Mouse (Mus musculus) G1E (cell line): ENCODE measurements around the gene Lamp1. TPM values are rescaled to one million over a fixed set of nuclear protein-coding genes. Genes with fewer than 3 reads are reported as not detected.

ENCODE experiments used
- ATAC-seq: 2 replicates; pipeline ENCODE4 v1.8.0; 2016; ENCODE audit warnings: mild to moderate bottlenecking; ENCODE audit not compliant: insufficient number of reproducible peaks, poor library complexity, low FRiP score, severe bottlenecking; ENCODE audit errors: extremely low read depth
- DNase-seq: peaks from one replicate; pipeline ENCODE4 v3.0.0; 2012; ENCODE audit warnings: low spot score
- H3K27me3 ChIP-seq: 2 replicates; pipeline ENCODE4 v1.6.1; 2012; ENCODE audit warnings: mild to moderate bottlenecking, low read length, inconsistent platforms; ENCODE audit not compliant: insufficient read depth
- H3K36me3 ChIP-seq: replicated peaks from 2 replicates; pipeline ENCODE3; 2012; ENCODE audit warnings: mild to moderate bottlenecking, inconsistent platforms
- H3K4me1 ChIP-seq: 2 replicates; pipeline ENCODE4 v1.6.1; 2012; ENCODE audit warnings: low read depth, low read length, inconsistent platforms, mixed read lengths; ENCODE audit not compliant: insufficient read depth
- H3K4me3 ChIP-seq: 2 replicates; pipeline ENCODE4 v1.5.1; 2012; ENCODE audit warnings: low read depth, mild to moderate bottlenecking, inconsistent platforms, low read length, moderate library complexity, mixed read lengths
- H3K9me3 ChIP-seq: replicated peaks from 2 replicates; pipeline ENCODE4 v1.6.1; 2012; ENCODE audit warnings: inconsistent platforms
- CTCF ChIP-seq: IDR thresholded peaks from 2 replicates; pipeline ENCODE4 v1.5.1; 2012; ENCODE audit warnings: low read depth, low read length, inconsistent platforms, mixed read lengths
- GATA1 ChIP-seq: IDR thresholded peaks from 2 replicates; pipeline ENCODE4 v1.6.1; 2012; ENCODE audit warnings: borderline replicate concordance, low read length, inconsistent platforms, mixed read lengths
- GATA2 ChIP-seq: IDR thresholded peaks from 2 replicates; pipeline ENCODE4 v1.6.1; 2012; ENCODE audit warnings: low read depth, low read length, inconsistent platforms, borderline replicate concordance
- POLR2AphosphoS5 ChIP-seq: IDR thresholded peaks from 2 replicates; pipeline ENCODE4 v1.6.1; 2012; ENCODE audit warnings: low read depth, low read length, inconsistent platforms; ENCODE audit not compliant: insufficient replicate concordance
- TAL1 ChIP-seq: conservative IDR thresholded peaks from 2 replicates; pipeline ENCODE4 v1.6.1; 2012; ENCODE audit warnings: low read depth, low read length, inconsistent platforms, mixed read lengths
- polyA plus RNA-seq: library from polyadenylated mRNA; stranded (reverse); fragments of >175 nt; gene quantifications from 2 replicates; pipeline ENCODE4 v1.2.3, GENCODE M21; 2012
- total RNA-seq, 2 experiments: library from RNA; stranded (forward) in 1 of 2; stranded (reverse) in 1 of 2; fragments of 200-1000 nt in 1 of 2; fragments of >200 nt in 1 of 2; fragmentation: Nextera tagmentation in 1 of 2; gene quantifications; 2 replicates each; pipeline ENCODE4 v1.2.3; 2014 to 2017

Gene Lamp1
- total and polyA plus RNA-seq, 3 experiments, result 208 to 458 (median 233) TPM

DNA sequence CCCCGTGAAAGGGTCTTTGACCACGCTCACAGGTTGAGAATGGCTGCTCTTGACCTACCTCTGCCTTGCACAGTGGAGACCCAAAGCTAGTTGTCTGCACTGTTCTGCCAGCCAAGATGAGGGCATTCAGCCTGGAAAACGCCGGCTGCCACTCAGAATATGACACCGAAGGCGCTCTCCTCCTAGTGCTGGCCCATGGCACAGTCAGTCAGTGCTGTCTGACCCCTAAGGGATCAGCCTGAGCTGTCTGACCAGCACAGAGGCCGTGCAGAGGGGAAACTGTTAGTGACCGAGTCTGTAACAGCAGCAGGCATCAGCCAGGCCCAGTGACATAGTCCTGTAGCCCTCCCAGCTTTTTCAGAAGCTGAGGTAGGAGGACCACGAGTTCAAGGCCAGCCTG lies 28.3 kb downstream of the Lamp1 start:
- Histone ChIP-seq H3K4me3 (no peak overlapping the region), H3K27me3 (no peaks in the 10 kb centered on the region), H3K36me3 (peaks cover 94% of the 10 kb centered on the region), H3K4me1 (peaks cover 10% of the 10 kb centered on the region), H3K9me3 (no peaks in the 10 kb centered on the region)
- no peak for ATAC-seq
- no peak for DNase-seq
- TF ChIP-seq TAL1 (no peak), GATA1 (no peak), GATA2 (no peak), CTCF (no peak), POLR2AphosphoS5 (no peak)

DNA sequence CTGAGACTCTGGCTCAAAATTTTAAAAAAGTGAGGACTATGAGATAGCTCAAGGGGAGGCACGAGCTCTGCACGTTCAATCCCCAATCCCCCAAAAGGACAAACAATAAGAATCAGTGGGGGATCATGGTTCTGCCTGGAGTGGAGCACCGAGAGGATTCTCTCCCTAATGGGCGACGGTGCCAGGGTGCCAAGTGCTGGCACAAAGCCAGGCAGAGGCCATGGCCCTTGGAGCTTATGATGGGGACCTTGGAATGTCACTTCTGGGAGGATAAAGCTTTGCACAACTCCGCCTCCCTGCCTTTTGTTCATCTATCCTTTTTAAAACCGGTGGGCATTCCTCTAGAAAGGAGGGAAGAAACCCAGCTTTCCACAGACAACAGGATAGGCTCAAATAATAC lies 28.7 kb downstream of the Lamp1 start:
- no peak for TF ChIP-seq CTCF
- no peak for TF ChIP-seq POLR2AphosphoS5
- no peak for TF ChIP-seq GATA1
- TF ChIP-seq GATA2, result no peak
- no peak for TF ChIP-seq TAL1
- Histone ChIP-seq H3K9me3 (no peaks in the 10 kb centered on the region), H3K36me3 (peaks cover 94% of the 10 kb centered on the region), H3K27me3 (no peaks in the 10 kb centered on the region), H3K4me1 (peaks cover 6% of the 10 kb centered on the region), H3K4me3 (no peak overlapping the region)
- no peak for DNase-seq
- ATAC-seq, result no peak

DNA sequence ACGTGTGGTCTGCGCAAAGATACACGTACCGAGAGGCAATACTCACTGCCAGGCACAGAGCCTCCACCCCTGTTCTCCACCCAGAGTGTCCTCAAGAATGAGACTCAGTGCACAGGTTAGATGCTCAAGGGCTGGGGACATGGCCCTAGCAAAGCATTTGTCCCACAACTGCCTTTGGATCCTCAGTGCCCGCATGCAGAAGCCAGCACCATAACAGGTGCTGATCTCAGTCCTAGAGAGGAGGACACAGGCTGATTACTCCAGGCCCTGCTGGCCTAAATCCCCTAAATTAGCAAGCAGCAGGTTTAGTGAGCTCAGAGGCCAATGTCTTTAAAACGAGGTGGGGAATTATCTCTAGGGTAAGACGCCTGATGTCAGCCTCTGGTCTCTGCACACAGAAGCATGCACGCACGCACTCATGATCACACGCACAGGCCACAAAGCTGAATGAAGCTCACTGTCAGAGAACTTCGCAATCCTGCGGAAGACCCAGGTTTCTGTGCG lies 29.1 kb downstream of the Lamp1 start:
- no peak for ATAC-seq
- DNase-seq, result no peak
- no peak overlapping the region for H3K4me3 ChIP-seq
- H3K4me1 ChIP-seq, result peaks cover 3% of the 10 kb centered on the region; the same call in 1 of the 2 replicates
- no peaks in the 10 kb centered on the region for H3K9me3 ChIP-seq
- no peaks in the 10 kb centered on the region for H3K27me3 ChIP-seq
- TF ChIP-seq GATA1 (no peak), POLR2AphosphoS5 (no peak), TAL1 (no peak), CTCF (no peak), GATA2 (no peak)
- peaks cover 93% of the 10 kb centered on the region for H3K36me3 ChIP-seq

DNA sequence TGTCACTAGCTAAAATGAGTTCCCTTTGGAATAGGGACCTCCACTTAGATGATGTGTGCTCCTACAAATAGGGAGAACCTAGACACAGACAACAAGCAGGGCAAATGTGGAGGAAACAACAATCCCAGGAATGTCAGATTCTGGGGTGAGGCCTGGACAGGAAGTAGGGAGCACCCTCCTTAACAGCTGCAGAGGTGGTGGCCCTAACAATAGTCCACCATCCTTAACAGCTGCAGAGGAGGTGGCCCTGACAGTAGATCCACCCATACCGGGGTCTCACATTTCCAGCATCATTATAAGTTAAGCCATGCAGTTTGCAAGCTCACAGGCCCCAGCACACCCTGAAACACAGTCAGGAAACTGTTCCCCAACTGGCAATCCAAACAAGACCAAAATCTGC lies 29.9 kb downstream of the Lamp1 start:
- Histone ChIP-seq H3K4me1 (peaks cover 3% of the 10 kb centered on the region; the same call in 1 of the 2 replicates), H3K36me3 (peaks cover 90% of the 10 kb centered on the region), H3K4me3 (no peak overlapping the region), H3K27me3 (no peaks in the 10 kb centered on the region), H3K9me3 (no peaks in the 10 kb centered on the region)
- no peak for TF ChIP-seq CTCF
- no peak for TF ChIP-seq TAL1
- no peak for TF ChIP-seq GATA2
- no peak for TF ChIP-seq POLR2AphosphoS5
- TF ChIP-seq GATA1, result no peak
- DNase-seq (no peak), ATAC-seq (no peak)

DNA sequence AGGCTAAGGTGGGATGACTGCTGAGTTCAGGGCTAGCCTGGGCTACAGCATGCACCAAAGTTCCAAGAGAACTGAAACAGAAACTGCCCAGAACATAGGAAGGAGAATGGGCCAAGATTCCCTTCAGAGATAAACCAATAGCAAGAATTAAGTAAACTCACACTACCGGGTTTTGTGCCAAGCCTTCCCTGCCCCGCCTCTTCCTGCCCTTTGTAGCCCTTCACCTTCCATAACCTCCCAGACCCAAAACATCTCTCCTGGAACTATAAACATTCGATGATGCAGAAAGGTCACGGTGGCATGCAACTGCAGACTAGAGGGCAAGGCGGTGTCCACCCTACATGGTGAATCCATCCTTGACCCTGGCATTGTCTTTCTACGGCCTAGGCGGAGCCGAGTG lies 31.3 kb downstream of the Lamp1 start:
- no peak for ATAC-seq
- TF ChIP-seq CTCF (no peak), GATA2 (no peak), GATA1 (no peak), POLR2AphosphoS5 (no peak), TAL1 (no peak)
- peaks cover 84% of the 10 kb centered on the region for H3K36me3 ChIP-seq
- peaks cover 4% of the 10 kb centered on the region for H3K4me1 ChIP-seq
- no peak overlapping the region for H3K4me3 ChIP-seq
- DNase-seq, result no peak
- no peaks in the 10 kb centered on the region for H3K27me3 ChIP-seq
- H3K9me3 ChIP-seq, result no peaks in the 10 kb centered on the region

DNA sequence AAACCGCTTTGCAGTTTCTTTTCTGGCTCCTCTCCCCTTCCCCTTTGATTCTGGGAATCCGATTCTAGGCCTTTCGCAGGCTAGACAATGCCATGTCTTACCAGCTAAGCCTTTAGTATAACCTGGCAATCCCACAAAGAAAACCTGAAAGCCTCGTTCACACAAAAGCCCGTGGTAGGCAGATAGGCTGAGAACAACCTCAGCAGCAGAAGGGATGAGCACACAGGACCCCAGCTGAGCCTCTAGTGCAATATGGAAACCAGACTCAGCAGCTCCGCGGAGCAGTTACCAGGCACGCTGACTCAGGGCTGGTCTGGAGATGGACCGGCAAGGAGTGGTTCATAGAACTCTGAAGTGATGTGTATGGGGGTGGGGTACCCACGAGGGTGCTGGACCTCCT lies 35.9 kb downstream of the Lamp1 start:
- Histone ChIP-seq H3K36me3 (peaks cover 69% of the 10 kb centered on the region), H3K4me3 (no peak overlapping the region), H3K9me3 (no peaks in the 10 kb centered on the region), H3K4me1 (peaks cover 40% of the 10 kb centered on the region), H3K27me3 (no peaks in the 10 kb centered on the region)
- ATAC-seq (no peak), DNase-seq (no peak)
- no peak for TF ChIP-seq POLR2AphosphoS5
- TF ChIP-seq GATA1, result no peak
- no peak for TF ChIP-seq GATA2
- no peak for TF ChIP-seq TAL1
- no peak for TF ChIP-seq CTCF
